Mouse (Mus musculus) E14TG2a.4 (cell line): Measurements from ENCODE around the gene Prr3.
"Not testable (repeated sequence)": the region's sequence is repeated elsewhere in the genome, so short reads cannot be mapped to it uniquely, and the experiment has no call there.

Experiments used
- H3K27me3 ChIP-seq: 2 replicates; pipeline ENCODE4 v1.6.1; 2014; ENCODE audit warnings: low read length, control low read depth; ENCODE audit not compliant: insufficient read depth
- H3K36me3 ChIP-seq: 2 replicates; pipeline ENCODE4 v1.6.1; 2014; ENCODE audit warnings: low read length, control low read depth; ENCODE audit not compliant: insufficient read depth
- H3K4me1 ChIP-seq: replicated peaks from 2 replicates; pipeline ENCODE4 v1.6.1; 2014; ENCODE audit warnings: low read depth, low read length, control low read depth
- H3K4me3 ChIP-seq: replicated peaks from 2 replicates; pipeline ENCODE4 v1.5.1; 2014; ENCODE audit warnings: mild to moderate bottlenecking, low read length
- H3K9me3 ChIP-seq: 2 replicates; pipeline ENCODE4 v1.6.1; 2014; ENCODE audit warnings: low read length, control low read depth
- CTCF ChIP-seq: conservative IDR thresholded peaks from 2 replicates; pipeline ENCODE4 v1.5.1; 2014; ENCODE audit warnings: low read length
- NANOG ChIP-seq: IDR thresholded peaks from 2 replicates; pipeline ENCODE4 v1.6.1; 2014; ENCODE audit warnings: borderline replicate concordance, low read length, mixed read lengths
- POU5F1 ChIP-seq: IDR thresholded peaks from 2 replicates; pipeline ENCODE4 v1.6.1; 2014; ENCODE audit warnings: low read length, borderline replicate concordance

The Prr3 gene

GRCm38 (mm10) chr17:36021309-36021708, 41.3 kb upstream of the Prr3 start:
- Histone ChIP-seq H3K27me3 (no peaks in the 10 kb centered on the region), H3K36me3 (peaks cover 34% of the 10 kb centered on the region), H3K4me1 (peaks cover 72% of the 10 kb centered on the region), H3K4me3 (no peak overlapping the region), H3K9me3 (peaks cover 7% of the 10 kb centered on the region; the same call in 1 of the 2 replicates)
- TF ChIP-seq POU5F1 (no peak), CTCF (no peak), NANOG (no peak)

GRCm38 (mm10) chr17:36020191-36021073, 40.4 kb upstream of the Prr3 start, which contains the start of gene H2-T24:
TSS of gene H2-T24 (minus strand) at chr17:36020560.
- Histone ChIP-seq H3K4me1 (peaks cover 69% of the 10 kb centered on the region), H3K36me3 (peaks cover 43% of the 10 kb centered on the region), H3K9me3 (peaks cover 7% of the 10 kb centered on the region; the same call in 1 of the 2 replicates), H3K4me3 (no peak within 1 kb of the TSS; the same call in 1 of the 2 replicates), H3K27me3 (no peaks in the 10 kb centered on the region)
- TF ChIP-seq CTCF (no peak), NANOG (no peak), POU5F1 (no peak)

- H3K27me3 ChIP-seq: no peaks in the 10 kb centered on the region
Measured at GRCm38 (mm10) chr17:36019519-36019918, 39.5 kb upstream of the Prr3 start.

GRCm38 (mm10) chr17:36018979-36019378, 38.9 kb upstream of the Prr3 start:
- TF ChIP-seq POU5F1: no peak
- no peak for TF ChIP-seq CTCF
- TF ChIP-seq NANOG: no peak
- Histone ChIP-seq H3K4me3 (no peak overlapping the region), H3K9me3 (peaks cover 7% of the 10 kb centered on the region; the same call in 1 of the 2 replicates), H3K4me1 (peaks cover 68% of the 10 kb centered on the region), H3K36me3 (peaks cover 47% of the 10 kb centered on the region), H3K27me3 (no peaks in the 10 kb centered on the region)

More at GRCm38 (mm10) chr17:36019519-36019918, 39.5 kb upstream of the Prr3 start:
- TF ChIP-seq POU5F1: no peak
- no peak for TF ChIP-seq NANOG
- TF ChIP-seq CTCF: no peak
- H3K4me1 ChIP-seq: peaks cover 69% of the 10 kb centered on the region
- peaks cover 45% of the 10 kb centered on the region for H3K36me3 ChIP-seq
- no peak overlapping the region for H3K4me3 ChIP-seq
- peaks cover 7% of the 10 kb centered on the region; the same call in 1 of the 2 replicates for H3K9me3 ChIP-seq

GRCm38 (mm10) chr17:36017046-36017445, 37.0 kb upstream of the Prr3 start:
- Histone ChIP-seq H3K9me3 (peaks cover 7% of the 10 kb centered on the region; the same call in 1 of the 2 replicates), H3K36me3 (peaks cover 46% of the 10 kb centered on the region), H3K27me3 (no peaks in the 10 kb centered on the region), H3K4me1 (peaks cover 51% of the 10 kb centered on the region), H3K4me3 (no peak overlapping the region)
- no peak for TF ChIP-seq CTCF
- no peak for TF ChIP-seq NANOG
- TF ChIP-seq POU5F1: no peak

GRCm38 (mm10) chr17:36014977-36015376, 34.9 kb upstream of the Prr3 start:
- peaks cover 40% of the 10 kb centered on the region for H3K36me3 ChIP-seq
- H3K9me3 ChIP-seq: no peaks in the 10 kb centered on the region
- H3K4me3 ChIP-seq: no peak overlapping the region
- no peaks in the 10 kb centered on the region for H3K27me3 ChIP-seq
- peaks cover 33% of the 10 kb centered on the region for H3K4me1 ChIP-seq
- TF ChIP-seq CTCF (no peak), POU5F1 (no peak), NANOG (no peak)

GRCm38 (mm10) chr17:36004409-36004808, 24.4 kb upstream of the Prr3 start:
- Histone ChIP-seq H3K36me3 (peaks cover 25% of the 10 kb centered on the region; the same call in 1 of the 2 replicates), H3K4me1 (peaks cover 54% of the 10 kb centered on the region)
- not testable (repeated sequence) for H3K4me3 ChIP-seq, H3K9me3 ChIP-seq, H3K27me3 ChIP-seq

- peaks cover 25% of the 10 kb centered on the region; the same call in 1 of the 2 replicates for H3K36me3 ChIP-seq
- TF ChIP-seq CTCF: no peak
- no peak for TF ChIP-seq NANOG
- no peak overlapping the region for H3K4me3 ChIP-seq
- H3K27me3 ChIP-seq: no peaks in the 10 kb centered on the region
- peaks cover 62% of the 10 kb centered on the region for H3K4me1 ChIP-seq
- H3K9me3 ChIP-seq: peaks cover 7% of the 10 kb centered on the region
Measured at GRCm38 (mm10) chr17:36003331-36003730, 23.3 kb upstream of the Prr3 start.

- H3K4me1 ChIP-seq: peaks cover 75% of the 10 kb centered on the region
- H3K27me3 ChIP-seq: no peaks in the 10 kb centered on the region
- peaks cover 25% of the 10 kb centered on the region; the same call in 1 of the 2 replicates for H3K36me3 ChIP-seq
- H3K4me3 ChIP-seq: no peak overlapping the region
- peaks cover 7% of the 10 kb centered on the region for H3K9me3 ChIP-seq
- TF ChIP-seq POU5F1: no peak
- no peak for TF ChIP-seq CTCF
- TF ChIP-seq NANOG: no peak
Measured at GRCm38 (mm10) chr17:36001966-36002365, 21.9 kb upstream of the Prr3 start.
